Mouse (Mus musculus): ENCODE data around the gene Ophn1.

The Ophn1 gene

DNA sequence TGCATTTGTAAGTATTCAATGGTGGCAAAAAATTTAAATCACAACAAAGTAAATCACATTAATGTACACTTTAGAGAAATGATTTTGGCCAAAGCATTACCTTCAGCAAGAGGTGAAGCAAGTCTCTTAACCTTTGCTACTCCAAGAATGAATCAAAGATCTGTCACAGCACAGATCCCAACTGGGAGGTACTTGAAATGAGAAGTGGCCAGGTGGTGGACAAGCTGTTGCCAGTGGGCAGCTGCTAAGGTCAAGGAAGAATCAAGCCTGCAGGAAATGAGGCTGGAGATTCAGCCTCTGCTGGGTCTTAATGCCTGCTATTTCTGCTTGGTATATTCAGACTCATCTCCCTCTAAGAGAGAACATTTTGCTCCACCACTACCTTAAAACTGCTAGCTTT, 87.0 kb downstream of the Ophn1 start:
- no peak for DNase-seq (ENCODE audit: low spot score in 2 of 2)

DNA sequence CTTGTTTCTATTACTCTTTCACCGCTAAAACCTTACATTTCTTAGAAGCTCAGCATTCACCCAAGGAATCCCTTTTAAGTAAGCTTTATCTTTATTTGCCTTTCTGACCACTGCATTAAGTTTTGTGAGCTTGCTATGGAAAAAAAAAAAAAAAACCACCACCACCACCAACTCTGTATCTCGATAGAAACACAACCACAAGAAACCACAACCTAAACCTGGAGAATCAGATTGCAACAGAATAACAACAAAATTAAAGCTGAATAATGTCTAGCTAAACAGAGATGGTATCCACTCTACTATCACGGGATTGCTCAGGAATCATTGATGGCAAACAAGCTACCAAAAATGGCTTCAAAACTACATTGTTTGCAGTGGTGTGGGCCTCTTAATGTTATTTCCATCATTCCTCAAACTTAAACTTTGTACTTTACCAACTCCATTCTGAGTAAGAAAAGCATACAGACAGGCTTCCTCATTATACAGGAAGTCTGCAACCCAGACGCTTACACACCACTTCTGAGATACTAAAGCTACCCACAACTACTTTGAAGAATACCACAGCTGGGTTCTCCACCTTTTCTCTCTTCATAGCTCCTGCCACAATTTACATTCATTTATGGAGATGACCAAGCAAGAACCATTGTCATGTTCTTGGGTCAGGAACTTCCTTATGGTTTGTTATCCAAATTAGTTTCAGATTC, 116.4 kb downstream of the Ophn1 start:
- DNase-seq (ENCODE audit: low spot score in 2 of 2) = no peak

DNA sequence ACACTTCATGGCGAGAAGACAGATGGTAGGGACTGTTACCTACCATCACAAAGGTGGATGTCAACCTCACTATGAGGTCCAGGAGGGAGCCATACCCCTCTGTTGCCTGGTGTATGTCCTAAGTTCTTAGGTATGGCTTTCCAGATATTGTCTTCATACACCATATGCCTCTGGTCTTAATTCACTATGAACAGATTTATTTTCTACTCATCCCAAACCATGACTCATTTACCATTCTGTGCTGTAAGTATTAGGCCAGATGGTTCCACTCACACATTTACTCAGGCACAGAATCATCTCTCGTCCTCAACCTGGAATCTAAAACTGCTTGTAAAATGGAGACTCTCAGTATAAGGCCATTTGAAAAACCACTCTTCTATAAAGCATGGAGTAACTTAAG, 135.7 kb downstream of the Ophn1 start:
- DNase-seq (ENCODE audit: low spot score in 2 of 2) = no peak

DNA sequence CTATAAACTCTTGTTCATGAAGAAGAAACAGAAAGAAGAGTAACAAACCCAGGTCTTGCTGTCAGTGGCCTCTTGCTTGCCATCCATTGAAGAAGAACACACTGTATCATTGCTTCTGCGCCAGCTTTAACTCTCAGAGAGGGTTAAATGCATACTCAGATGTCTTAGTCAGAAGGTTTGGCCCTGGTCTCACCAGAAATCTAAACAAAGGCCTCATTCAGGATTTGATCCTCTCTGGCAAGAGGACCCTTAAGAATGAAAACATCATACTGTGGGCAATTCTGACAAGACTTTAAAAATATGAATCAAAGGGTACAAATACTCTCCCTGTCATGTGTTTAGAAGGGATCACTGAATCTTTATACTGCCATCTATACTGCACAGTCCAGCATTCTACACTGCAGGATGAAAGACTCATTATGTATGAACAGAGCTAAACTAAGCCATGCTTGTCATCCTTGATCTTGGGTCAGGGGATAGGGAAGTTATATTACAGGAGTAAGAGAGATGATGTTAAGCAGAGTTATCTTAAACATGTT, 139.5 kb downstream of the Ophn1 start:
- no peak for DNase-seq (ENCODE audit: low spot score in 2 of 2)

DNA sequence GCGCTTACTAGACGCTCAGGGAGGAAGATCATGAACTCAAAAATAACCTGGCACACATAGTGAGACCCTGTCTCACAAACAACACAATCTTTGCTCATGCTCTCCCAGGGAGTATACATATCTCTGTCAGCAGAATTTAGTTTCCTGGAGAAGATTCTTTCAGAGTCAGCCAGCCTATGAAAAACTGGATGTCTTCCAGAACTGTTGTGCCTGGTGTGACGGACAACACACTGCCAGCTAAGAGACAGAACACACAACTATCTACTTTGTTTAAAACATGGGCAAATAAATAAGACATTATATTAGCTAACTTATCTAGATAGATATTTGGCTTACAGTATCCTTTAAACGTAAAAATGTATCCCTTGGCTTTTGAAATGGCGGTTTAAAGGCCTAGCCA, 154.1 kb downstream of the Ophn1 start:
- DNase-seq (ENCODE audit: low spot score in 2 of 2) = no peak

DNA sequence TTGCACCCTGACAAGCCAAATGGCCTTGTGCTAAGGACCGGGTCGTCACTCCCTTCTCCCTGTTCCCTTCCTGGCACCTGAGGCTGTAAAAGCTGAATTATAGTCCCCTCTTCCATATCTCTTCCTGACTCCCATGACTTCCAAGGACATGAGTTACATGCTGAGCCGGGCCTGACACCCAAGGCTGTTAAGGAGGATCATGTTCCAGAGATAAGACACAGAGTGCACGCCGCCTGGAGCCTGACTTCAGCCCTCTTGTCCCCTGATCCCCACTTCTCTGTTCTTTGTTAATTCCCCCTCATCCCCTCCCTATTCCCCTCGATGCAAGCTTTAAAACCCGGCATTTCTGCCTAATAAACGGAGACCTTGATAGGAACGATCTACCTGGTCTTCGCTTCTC, 167.8 kb downstream of the Ophn1 start:
- DNase-seq (ENCODE audit: low spot score in 2 of 2) = no peak

DNA sequence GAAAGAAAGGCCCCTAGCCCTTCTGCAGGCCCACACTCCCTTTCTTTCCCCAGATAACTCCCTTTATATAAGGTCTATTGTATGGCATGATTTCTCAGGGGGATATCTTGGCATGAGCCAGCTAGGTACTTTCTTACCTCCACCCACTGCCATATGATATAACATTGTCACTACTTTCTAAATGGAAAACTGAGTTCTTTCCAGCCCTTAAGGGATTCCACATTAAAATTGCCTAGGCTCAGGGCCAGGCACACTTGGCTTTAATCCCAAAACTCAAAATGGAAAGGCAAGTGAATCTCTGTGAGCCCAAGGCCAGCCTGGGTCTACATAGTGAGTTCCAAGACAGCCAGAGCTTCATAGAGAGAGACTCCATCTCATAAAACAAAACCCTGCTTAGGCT, 183.1 kb downstream of the Ophn1 start:
- no peak for DNase-seq (ENCODE audit: low spot score in 2 of 2)

DNA sequence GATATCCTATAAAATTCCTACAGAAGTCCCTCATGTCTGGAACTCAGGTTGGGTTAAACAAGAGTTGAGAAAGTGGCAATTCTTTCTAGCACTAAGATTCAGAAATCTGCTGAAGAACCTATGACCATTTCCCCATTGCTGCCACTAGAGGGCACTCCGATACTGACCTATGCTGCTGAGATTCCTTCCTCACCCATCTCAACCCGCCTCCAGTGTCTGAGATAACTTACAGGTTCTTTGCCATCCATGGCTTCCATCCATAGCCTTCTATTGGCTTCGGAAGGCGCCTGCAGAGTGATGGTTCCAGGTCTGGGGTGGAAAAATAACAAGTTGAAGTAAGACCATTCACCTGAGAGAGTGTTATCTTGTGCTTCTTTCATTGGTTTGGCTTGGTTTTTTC, 189.2 kb downstream of the Ophn1 start:
- DNase-seq (ENCODE audit: low spot score in 2 of 2) = peak; percentile 13 to 61

DNA sequence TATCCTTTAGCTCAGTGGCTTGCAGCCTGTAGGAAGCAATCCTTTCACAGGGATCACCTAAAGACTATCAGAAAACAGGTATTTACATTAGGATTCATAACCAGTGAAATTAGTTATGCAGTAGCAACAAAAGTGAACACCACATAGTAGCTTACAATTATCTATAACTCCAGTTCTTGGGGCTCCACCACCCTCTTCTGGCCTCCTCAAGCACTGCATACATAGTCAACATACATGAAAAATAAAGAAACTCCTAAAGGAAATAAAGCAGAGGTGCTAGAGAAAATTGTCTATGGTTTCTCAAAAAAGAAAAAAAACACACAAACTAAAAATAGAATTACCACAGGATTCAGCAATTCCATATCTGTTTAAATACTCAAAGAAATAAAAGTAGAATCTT, 208.2 kb downstream of the Ophn1 start:
- no peak for DNase-seq (ENCODE audit: low spot score in 2 of 2)

DNA sequence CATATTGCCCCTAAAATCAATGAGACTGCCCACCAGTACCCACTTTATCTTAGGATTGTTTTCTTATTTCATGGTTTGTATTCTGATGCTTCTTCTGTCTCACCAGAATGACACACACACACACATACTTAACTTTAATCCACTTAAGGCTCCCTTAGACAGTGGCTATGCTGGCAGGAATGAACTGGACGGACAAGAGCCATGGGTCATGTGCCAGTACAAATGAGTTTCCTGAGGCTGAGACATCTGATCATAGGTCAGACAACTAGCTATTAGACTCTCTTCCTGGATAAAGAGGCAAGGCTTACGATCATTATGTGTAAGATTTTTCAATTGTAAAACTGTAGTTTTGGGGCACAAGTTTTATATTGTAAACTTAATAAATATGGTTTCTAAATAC, 209.5 kb downstream of the Ophn1 start:
- no peak for DNase-seq (ENCODE audit: low spot score in 2 of 2)

DNA sequence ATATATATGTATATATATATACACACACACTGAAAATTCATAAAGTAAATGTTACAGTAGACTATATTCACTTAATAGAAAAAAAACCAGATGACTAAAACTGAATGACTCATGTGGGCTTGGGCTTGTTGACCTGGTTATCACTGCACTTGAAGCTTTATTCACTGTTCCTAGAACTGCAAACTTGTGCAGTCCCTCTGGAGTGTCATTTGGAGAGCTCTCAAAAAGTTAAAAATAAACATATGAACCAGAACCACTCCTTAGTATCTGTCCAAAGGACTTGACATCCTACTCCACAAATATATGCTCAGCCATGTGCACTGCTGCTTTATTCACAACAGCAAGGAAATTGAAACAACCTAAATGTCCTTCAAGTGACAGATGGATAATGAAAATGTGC, 219.8 kb downstream of the Ophn1 start:
- DNase-seq (ENCODE audit: low spot score in 2 of 2) = no peak

DNA sequence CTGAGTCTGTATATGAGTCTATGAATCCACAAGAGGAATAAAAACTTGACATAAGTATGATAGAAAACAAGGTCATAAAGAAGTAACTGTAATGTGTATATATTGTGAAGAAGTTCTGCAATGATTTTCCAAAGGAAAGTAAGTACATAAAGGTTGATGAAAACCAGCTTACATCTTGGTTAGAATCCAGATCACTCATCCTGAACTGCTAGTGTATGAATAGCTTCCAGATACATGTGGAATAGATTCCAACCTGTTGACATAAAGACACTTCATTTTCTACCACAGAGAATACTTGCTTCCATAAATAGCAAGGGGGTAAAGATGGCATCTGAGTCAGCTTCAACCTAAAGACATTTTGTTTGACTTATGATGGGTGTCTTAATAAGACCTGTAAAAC, 239.4 kb downstream of the Ophn1 start:
- DNase-seq (ENCODE audit: low spot score in 2 of 2) = no peak

DNA sequence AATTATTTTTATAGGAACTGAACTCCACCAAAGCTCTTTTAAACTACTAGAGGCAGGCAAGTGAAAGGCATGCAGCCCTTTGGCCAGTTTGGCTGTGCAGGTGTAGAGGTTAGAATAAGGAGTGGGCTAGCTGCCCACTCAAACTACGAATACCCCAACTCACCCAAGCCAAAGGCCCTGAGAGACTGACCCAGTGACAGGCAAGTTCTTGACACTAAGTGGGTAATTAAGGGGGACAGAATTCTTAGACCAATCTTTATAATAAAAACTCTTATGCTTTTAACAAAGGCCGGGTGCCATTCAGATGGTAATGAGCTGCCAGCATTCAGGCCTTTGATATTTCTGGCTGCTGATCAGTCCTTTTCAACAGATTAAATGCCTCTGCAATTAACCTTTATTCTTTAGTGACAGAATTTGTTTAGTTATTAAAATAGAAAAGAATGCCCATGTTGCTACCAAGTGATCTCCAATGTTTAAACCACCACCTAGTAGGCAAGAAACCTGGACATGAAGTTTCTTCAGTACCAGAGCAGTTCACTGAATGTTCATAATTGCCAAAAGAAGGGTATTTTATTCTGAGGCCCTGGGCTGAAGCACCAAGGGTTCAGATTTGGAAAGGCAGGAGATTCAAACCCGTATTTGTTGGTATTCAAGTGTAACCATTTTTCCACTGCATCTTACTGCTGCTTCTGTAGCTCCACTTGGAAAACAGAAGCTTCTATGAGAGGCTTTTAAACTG, 262.0 kb downstream of the Ophn1 start:
- DNase-seq (ENCODE audit: low spot score in 2 of 2) = no peak

DNA sequence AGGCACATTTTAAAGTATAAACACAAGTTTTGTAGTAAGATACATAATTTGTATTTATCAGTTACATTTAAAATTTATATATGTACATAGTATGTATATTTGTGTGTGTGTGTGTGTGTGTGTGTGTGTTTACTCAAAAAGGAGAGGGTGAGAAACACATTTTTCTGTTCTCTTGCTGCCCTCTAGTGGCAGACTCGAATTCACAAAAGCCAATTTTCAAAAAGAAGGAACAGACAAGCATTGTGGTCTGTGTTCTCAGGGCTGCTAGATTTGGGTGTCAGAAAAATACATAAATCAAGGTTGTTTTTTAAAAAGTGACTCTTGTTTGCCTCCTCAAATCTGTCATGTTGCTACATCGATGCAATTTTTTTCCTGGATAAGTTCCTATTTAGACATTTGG, 272.0 kb downstream of the Ophn1 start:
- DNase-seq (ENCODE audit: low spot score in 2 of 2) = no peak

DNA sequence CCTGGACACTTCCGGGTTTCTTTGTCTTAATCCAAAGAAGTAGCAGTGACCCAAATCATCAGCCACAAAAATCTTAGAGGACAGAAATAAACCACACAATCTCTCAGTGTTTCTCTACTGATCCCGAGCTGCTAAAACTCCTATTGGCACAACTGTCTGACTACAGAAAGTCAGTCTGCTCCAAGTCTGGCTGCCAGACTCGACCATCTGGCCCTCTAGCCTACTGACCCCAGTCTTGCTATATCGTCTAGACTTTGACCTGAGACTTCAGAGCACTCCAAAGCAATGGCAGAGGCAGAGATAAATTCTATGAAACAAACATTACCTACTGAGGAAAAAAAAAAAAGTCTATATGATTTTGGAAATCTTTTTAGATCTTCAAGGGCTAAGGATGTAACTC, 273.4 kb downstream of the Ophn1 start:
- no peak for DNase-seq (ENCODE audit: low spot score in 2 of 2)

DNA sequence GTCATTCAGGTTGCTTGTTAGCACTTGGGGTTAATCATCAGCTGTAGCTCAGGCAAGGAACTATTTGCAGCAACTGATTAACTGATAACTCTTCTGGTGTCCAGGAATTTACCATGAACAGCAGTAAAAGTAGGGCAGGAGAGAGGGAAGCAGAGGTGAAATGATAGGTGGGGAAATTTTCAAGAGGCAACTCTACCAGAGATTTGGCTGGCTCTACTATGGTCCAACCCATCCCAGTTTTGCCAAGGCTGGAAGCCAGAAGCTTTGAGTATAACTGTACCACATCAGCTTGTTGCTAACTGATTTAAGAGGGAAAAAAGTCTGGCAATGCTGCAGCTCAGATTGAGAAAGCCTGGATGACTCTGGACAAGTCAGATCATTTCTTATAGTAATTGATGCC, 316.6 kb downstream of the Ophn1 start:
- no peak for DNase-seq (ENCODE audit: low spot score in 2 of 2)

DNA sequence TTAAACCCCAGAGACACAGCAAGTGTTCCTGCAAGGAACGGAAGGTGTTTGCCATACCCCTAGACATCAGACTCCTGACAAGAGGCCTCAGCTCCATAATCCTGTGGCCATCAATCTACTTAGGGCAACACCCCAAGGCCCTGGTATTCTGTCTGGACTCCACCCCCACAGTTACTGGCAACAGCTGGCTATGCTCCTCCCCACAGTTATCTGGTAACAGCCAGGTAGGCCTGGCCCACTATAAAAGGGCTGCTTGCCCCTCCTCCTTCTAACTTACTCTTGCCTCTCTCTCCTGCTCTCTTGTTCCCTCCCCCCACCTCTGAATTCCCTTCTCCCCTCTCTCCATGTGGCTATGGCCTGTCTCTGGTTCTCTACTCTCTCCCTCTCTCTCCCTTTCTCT, 344.4 kb downstream of the Ophn1 start:
- no peak for DNase-seq (ENCODE audit: low spot score in 2 of 2)

DNA sequence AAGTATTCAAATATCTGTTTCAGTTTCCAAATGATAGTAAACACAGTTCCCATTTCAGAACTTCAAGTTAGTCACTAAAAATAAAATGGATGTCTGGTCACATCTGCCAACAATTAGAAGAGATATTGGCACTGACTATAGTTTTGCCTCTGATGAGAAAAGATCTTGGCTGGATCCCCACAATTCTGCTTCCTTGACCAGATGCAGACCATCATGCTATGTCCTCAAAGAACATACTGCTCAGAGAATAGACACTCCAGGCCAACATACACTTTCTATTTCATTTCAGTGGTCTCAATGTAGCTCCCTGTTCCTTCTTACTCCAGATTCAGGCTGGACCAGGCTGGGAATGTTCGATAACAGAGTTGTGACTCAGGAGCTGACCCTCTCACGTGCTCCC, 375.5 kb downstream of the Ophn1 start:
- DNase-seq (ENCODE audit: low spot score in 2 of 2) = no peak

DNA sequence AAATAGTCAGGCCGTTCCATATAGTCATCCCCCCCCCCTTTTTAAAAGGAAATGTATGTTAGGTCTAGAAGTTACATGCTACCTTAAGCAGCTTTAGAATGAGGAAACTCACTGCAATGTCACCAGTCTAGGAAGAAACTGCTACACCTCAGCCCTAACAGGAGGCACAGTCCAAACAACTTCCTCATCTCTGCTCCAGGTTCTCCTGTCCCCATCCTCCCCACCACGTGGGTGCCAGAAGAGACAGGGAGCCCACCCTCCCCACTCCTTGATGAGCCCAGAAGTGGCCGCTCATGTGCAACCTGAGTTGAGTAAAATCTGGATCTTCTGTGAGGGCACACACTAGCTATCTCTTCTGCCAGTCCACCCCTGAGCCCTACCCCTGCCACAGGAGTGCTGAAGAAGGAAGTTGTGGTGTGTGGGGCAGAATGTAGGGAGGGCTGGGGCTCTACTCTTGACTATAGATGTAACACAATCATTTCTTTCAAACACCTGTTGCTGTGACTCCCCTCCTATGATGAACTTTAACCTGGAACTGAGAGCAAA, 376.4 kb downstream of the Ophn1 start:
- no peak for DNase-seq (ENCODE audit: low spot score in 2 of 2)
